In the genomic region with DNA sequence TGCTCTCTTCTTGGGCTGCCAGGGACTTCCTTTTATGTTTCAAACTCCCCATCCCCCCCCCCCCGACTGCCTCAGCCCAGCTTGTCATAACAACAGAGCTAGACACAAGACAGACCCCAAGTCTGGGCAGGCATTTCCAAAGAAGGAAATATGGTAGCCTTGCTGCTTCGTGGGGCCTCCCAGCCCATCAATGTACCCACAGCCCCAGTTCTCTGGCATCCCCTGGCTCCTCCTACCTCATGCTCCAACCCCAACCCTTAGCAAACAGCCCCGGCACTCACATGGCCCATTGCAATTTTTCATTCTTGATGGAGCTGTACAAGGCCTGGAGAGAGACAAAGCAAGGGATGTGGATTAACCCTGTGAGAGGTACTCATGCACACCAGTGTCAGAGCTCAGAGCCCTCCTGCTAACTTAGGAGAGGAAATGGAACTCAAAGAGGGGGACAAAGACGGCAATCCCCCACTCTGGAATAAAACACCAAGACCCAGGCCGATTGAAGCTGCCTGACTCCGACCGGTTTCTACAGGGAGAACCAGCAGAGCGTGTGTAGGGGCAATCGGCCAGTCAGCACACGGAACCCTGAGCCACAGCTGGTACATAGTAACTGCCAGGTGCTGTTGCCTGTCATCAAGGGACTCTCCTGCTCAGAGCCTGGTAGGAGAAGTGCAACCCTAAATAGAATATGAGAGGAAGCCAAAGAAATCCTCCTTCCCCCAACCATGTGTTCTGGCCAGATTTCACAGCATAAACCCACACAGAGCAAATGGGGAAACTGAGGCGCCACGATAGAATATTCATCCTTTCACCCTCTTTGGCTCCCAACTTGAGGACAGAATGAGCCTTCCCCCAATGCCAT, we compare ENCODE assay signal across 9 mouse cellular contexts. TPM values are rescaled to one million over a fixed set of nuclear protein-coding genes. Genes with fewer than 3 reads are reported as not detected.
DNase-seq lines count a peak whose midpoint lies in the region; ATAC-seq and TF ChIP-seq lines count a peak whose summit lies in the region.
"Had no signal": no experiment of that assay in that cellular context is flagged by ENCODE, and none has a peak within 500 bp of the region (broad histone marks: within the 10 kb centered on the region; RNA-seq: fewer than 3 reads in every experiment).

No protein-coding gene starts in this region.

- H3K79me2 ChIP-seq in MEL (ENCODE audit: control insufficient read depth, insufficient read depth, low read length, poor library complexity), result no peaks in the 10 kb centered on the region

- peaks cover 2% of the 10 kb centered on the region; the same call in 1 of the 2 replicates for H3K36me3 ChIP-seq in heart, embryonic 11.5 days (ENCODE audit: control insufficient read depth, insufficient read depth, low read length)
- H3K36me3 ChIP-seq in MEL (ENCODE audit: control insufficient read depth in 1 of 2, insufficient read depth in 2 of 2, low read length in 2 of 2), result peaks cover 0 to 16% of the 10 kb centered on the region in 2 experiments; a peak in 2 of 4 replicates
- peaks cover 18% of the 10 kb centered on the region for H3K36me3 ChIP-seq in embryonic facial prominence, embryonic 15.5 days
- H3K36me3 ChIP-seq in stomach, postnatal 0 days (ENCODE audit: control insufficient read depth, insufficient read depth, low read length), result peaks cover 17% of the 10 kb centered on the region; the same call in 1 of the 2 replicates
- no peaks in the 10 kb centered on the region; the same call in 1 of the 2 replicates for H3K36me3 ChIP-seq in kidney, embryonic 16.5 days (ENCODE audit: insufficient read depth, low read length)

- no peak for TF ChIP-seq EP300 in MEL (IDR thresholded peaks at IDR 0.05; ENCODE audit: low read depth in 1 of 2, low read length in 2 of 2)
- peak; percentile 82 for TF ChIP-seq EP300 in stomach, postnatal 0 days (optimal IDR thresholded peaks at IDR 0.05)

- no peaks in the 10 kb centered on the region for H3K9me3 ChIP-seq in heart, embryonic 11.5 days (replicated peaks; ENCODE audit: control insufficient read depth, low read length)
- H3K9me3 ChIP-seq in MEL (replicated peaks; ENCODE audit: insufficient read depth, low read length), result no peaks in the 10 kb centered on the region
- H3K9me3 ChIP-seq in embryonic facial prominence, embryonic 15.5 days (replicated peaks), result no peaks in the 10 kb centered on the region
- no peaks in the 10 kb centered on the region for H3K9me3 ChIP-seq in stomach, postnatal 0 days (ENCODE audit: control insufficient read depth, low read length)
- no peaks in the 10 kb centered on the region for H3K9me3 ChIP-seq in kidney, embryonic 16.5 days (ENCODE audit: low read length)
- H3K9me3 ChIP-seq: limb, embryonic 13.5 days had no signal

- peaks cover 29% of the 10 kb centered on the region for H3K4me1 ChIP-seq in heart, embryonic 11.5 days (ENCODE audit: control insufficient read depth, insufficient read depth, low read length)
- H3K4me1 ChIP-seq in MEL (ENCODE audit: control insufficient read depth in 1 of 2, insufficient read depth in 2 of 2, low read length in 2 of 2), result peaks cover 14 to 30% of the 10 kb centered on the region in 2 experiments
- peaks cover 48% of the 10 kb centered on the region for H3K4me1 ChIP-seq in embryonic facial prominence, embryonic 15.5 days
- H3K4me1 ChIP-seq in stomach, postnatal 0 days (replicated peaks; ENCODE audit: control insufficient read depth, insufficient read depth), result peaks cover 6% of the 10 kb centered on the region; the same call in 1 of the 2 replicates
- peaks cover 14% of the 10 kb centered on the region; the same call in 1 of the 2 replicates for H3K4me1 ChIP-seq in kidney, embryonic 16.5 days (ENCODE audit: insufficient read depth, low read length)

- H3K27me3 ChIP-seq in heart, embryonic 11.5 days (ENCODE audit: control insufficient read depth, insufficient read depth, low read length), result peaks cover 87% of the 10 kb centered on the region
- H3K27me3 ChIP-seq in MEL (ENCODE audit: control insufficient read depth in 1 of 2, insufficient read depth in 2 of 2, low read length in 2 of 2), result no peaks in the 10 kb centered on the region
- H3K27me3 ChIP-seq in embryonic facial prominence, embryonic 15.5 days, result peaks cover 88% of the 10 kb centered on the region
- H3K27me3 ChIP-seq in stomach, postnatal 0 days (ENCODE audit: control insufficient read depth, insufficient read depth, low read length), result peaks cover 3% of the 10 kb centered on the region; the same call in 1 of the 2 replicates
- H3K27me3 ChIP-seq in kidney, embryonic 16.5 days (ENCODE audit: insufficient read depth, low read length), result peaks cover 79% of the 10 kb centered on the region

- no peak for ATAC-seq in heart, embryonic 11.5 days (replicated peaks; ENCODE audit: insufficient number of reproducible peaks, low FRiP score, low TSS enrichment)
- no peak for ATAC-seq in embryonic facial prominence, embryonic 15.5 days (ENCODE audit: insufficient number of reproducible peaks, low FRiP score, low TSS enrichment, low read depth)
- ATAC-seq in stomach, postnatal 0 days (ENCODE audit: low FRiP score, low TSS enrichment), result peak; percentile 63; the same call in 1 of the 2 replicates
- ATAC-seq in kidney, embryonic 16.5 days (ENCODE audit: low FRiP score, low TSS enrichment), result no peak

- intact Hi-C loops in heart, postnatal 14 days (cut with DNase I), result no loop called here

- H3K4me3 ChIP-seq in heart, embryonic 11.5 days (ENCODE audit: low read depth, low read length), result peak overlapping the region; percentile 48
- H3K4me3 ChIP-seq in MEL (ENCODE audit: control insufficient read depth in 1 of 2, insufficient read depth in 1 of 2, low read depth in 2 of 2, low read length in 2 of 2), result no peak overlapping the region
- H3K4me3 ChIP-seq in embryonic facial prominence, embryonic 15.5 days (replicated peaks), result 0 out of 2 replicates have a peak overlapping the region, but pooled peaks have one; percentile 54
- peak overlapping the region; percentile 60 for H3K4me3 ChIP-seq in stomach, postnatal 0 days (ENCODE audit: low read depth, low read length)
- no peak overlapping the region for H3K4me3 ChIP-seq in kidney, embryonic 16.5 days (ENCODE audit: low read length)

- TF ChIP-seq POLR2A in MEL (IDR thresholded peaks at IDR 0.05; ENCODE audit: control insufficient read depth in 1 of 2, insufficient read depth in 1 of 2, low read depth in 1 of 2, low read length in 2 of 2, poor library complexity in 1 of 2), result no peak

- no peak for TF ChIP-seq CTCF in MEL (IDR thresholded peaks at IDR 0.05 in 2 of 3, conservative IDR thresholded peaks at IDR 0.05 in 1 of 3; ENCODE audit: control insufficient read depth in 1 of 3, insufficient read depth in 1 of 3, low read depth in 2 of 3, low read length in 3 of 3, poor library complexity in 1 of 3, severe bottlenecking in 1 of 3)
- no peak for TF ChIP-seq CTCF in stomach, postnatal 0 days (IDR thresholded peaks at IDR 0.05; ENCODE audit: low read depth)

- no peak for DNase-seq in heart, postnatal 14 days
- DNase-seq in MEL (ENCODE audit: low read depth, low spot score) (no peak), liver (peak; percentile 49)
- DNase-seq in stomach, postnatal 0 days (ENCODE audit: low spot score), result peak; percentile 44
- DNase-seq in urinary bladder, postnatal 36 days (ENCODE audit: low spot score in 2 of 2), result no peak

- peak overlapping the region; percentile 64 for H3K4me2 ChIP-seq in heart, embryonic 11.5 days
- H3K4me2 ChIP-seq in embryonic facial prominence, embryonic 15.5 days (replicated peaks), result no peak overlapping the region
- H3K4me2 ChIP-seq in stomach, postnatal 0 days (replicated peaks; ENCODE audit: low read depth), result peak overlapping the region; percentile 64
- H3K4me2 ChIP-seq in kidney, embryonic 16.5 days (replicated peaks; ENCODE audit: low read depth, low read length), result no peak overlapping the region
- H3K4me2 ChIP-seq: limb, embryonic 13.5 days had no signal

- no peak for TF ChIP-seq RAD21 in MEL (IDR thresholded peaks at IDR 0.05; ENCODE audit: low read depth, low read length)

- 43% methylated on average over 12 of the region's 12 CpGs for WGBS in heart, embryonic 11.5 days (ENCODE audit: insufficient replicate concordance)
- WGBS in embryonic facial prominence, embryonic 15.5 days, result 49% methylated on average over 12 of the region's 12 CpGs
- 33% methylated on average over 12 of the region's 12 CpGs for WGBS in stomach, postnatal 0 days
- WGBS in kidney, embryonic 16.5 days, result 46% methylated on average over 12 of the region's 12 CpGs

- H3K27ac ChIP-seq in heart, embryonic 11.5 days (ENCODE audit: low read depth, low read length), result peak overlapping the region; percentile 58
- H3K27ac ChIP-seq in MEL (ENCODE audit: control insufficient read depth, low read depth, low read length), result peak overlapping the region; percentile 88
- H3K27ac ChIP-seq in embryonic facial prominence, embryonic 15.5 days (replicated peaks), result no peak overlapping the region
- H3K27ac ChIP-seq in stomach, postnatal 0 days (replicated peaks), result peak overlapping the region; percentile 89
- H3K27ac ChIP-seq in kidney, embryonic 16.5 days (ENCODE audit: low read length), result no peak overlapping the region
- H3K27ac ChIP-seq: limb, embryonic 13.5 days had no signal

- 0 out of 2 replicates have a peak overlapping the region, but pooled peaks have one; percentile 16 for H3K9ac ChIP-seq in heart, embryonic 11.5 days (ENCODE audit: low read depth, low read length)
- H3K9ac ChIP-seq in MEL (ENCODE audit: control insufficient read depth, low read depth, low read length, poor library complexity, severe bottlenecking), result peak overlapping the region; percentile 8; the same call in 1 of the 2 replicates
- no peak overlapping the region for H3K9ac ChIP-seq in embryonic facial prominence, embryonic 15.5 days
- peak overlapping the region; percentile 74 for H3K9ac ChIP-seq in stomach, postnatal 0 days (ENCODE audit: low read length)
- no peak overlapping the region for H3K9ac ChIP-seq in kidney, embryonic 16.5 days (replicated peaks; ENCODE audit: low read length)
- H3K9ac ChIP-seq: limb, embryonic 13.5 days had no signal

RNA-seq across cellular contexts. Expression of gene Psd, which starts 11.0 kb away (rescaled TPM):
- 8.8 and 9.1 TPM in 2 replicates for polyA plus RNA-seq in heart, embryonic 11.5 days (2014; fragmentation: Nextera tagmentation; extraction: Ambion mirVana)
- total RNA-seq in heart, postnatal 14 days (2021), result 1 to 10 TPM; 1.7 to 1.9 TPM
- 1.9 and 4.5 TPM in 2 replicates for total RNA-seq in MEL (2012; rRNA removed)
- 10 to 100 TPM in 1 of 2 experiments, not detected in 1; 17.2 TPM for polyA plus RNA-seq in MEL (2012; ENCODE audit: insufficient read depth in 1 of 2, insufficient read length in 2 of 2, low read depth in 1 of 2, low replicate concordance in 2 of 2, missing spikeins in 1 of 2)
- polyA plus RNA-seq in embryonic facial prominence, embryonic 15.5 days (2015; fragmentation: Nextera tagmentation; extraction: Ambion mirVana), result 9.8 and 11.0 TPM in 2 replicates
- 44.9 and 59.2 TPM in 2 replicates for polyA plus RNA-seq in stomach, postnatal 0 days (2015; fragmentation: Nextera tagmentation; extraction: Ambion mirVana)
- polyA plus RNA-seq in kidney, embryonic 16.5 days (2015; fragmentation: Nextera tagmentation; extraction: Ambion mirVana), result 4.5 and 5.4 TPM in 2 replicates

RNA-seq across cellular contexts. Expression of gene Nfkb2, which starts 11.9 kb away (rescaled TPM):
- 6.8 and 7.3 TPM in 2 replicates for polyA plus RNA-seq in heart, embryonic 11.5 days (2014; fragmentation: Nextera tagmentation; extraction: Ambion mirVana)
- total RNA-seq in heart, postnatal 14 days (2021), result 10 to 100 TPM; 15.5 to 16.6 TPM
- total RNA-seq in MEL (2012; rRNA removed), result 25.3 and 27.2 TPM in 2 replicates
- polyA plus RNA-seq in MEL (2012; ENCODE audit: insufficient read depth in 1 of 2, insufficient read length in 2 of 2, low read depth in 1 of 2, low replicate concordance in 2 of 2, missing spikeins in 1 of 2), result 10 to 100 TPM in 1 of 2 experiments, not detected in 1; 43.0 TPM
- 15.3 and 16.1 TPM in 2 replicates for polyA plus RNA-seq in embryonic facial prominence, embryonic 15.5 days (2015; fragmentation: Nextera tagmentation; extraction: Ambion mirVana)
- polyA plus RNA-seq in stomach, postnatal 0 days (2015; fragmentation: Nextera tagmentation; extraction: Ambion mirVana), result 11.4 and 11.6 TPM in 2 replicates
- 9.7 and 11.5 TPM in 2 replicates for polyA plus RNA-seq in kidney, embryonic 16.5 days (2015; fragmentation: Nextera tagmentation; extraction: Ambion mirVana)

RNA-seq across cellular contexts. Expression of gene Fbxl15, which starts 12.0 kb away (rescaled TPM):
- polyA plus RNA-seq in heart, embryonic 11.5 days (2014; fragmentation: Nextera tagmentation; extraction: Ambion mirVana), result 9.6 and 9.7 TPM in 2 replicates
- 1 to 10 TPM; 5.5 to 6.9 TPM for total RNA-seq in heart, postnatal 14 days (2021)
- 12.1 and 12.7 TPM in 2 replicates for total RNA-seq in MEL (2012; rRNA removed)
- polyA plus RNA-seq in MEL (2012; ENCODE audit: insufficient read depth in 1 of 2, insufficient read length in 2 of 2, low read depth in 1 of 2, low replicate concordance in 2 of 2, missing spikeins in 1 of 2), result 10 to 100 TPM in 1 of 2 experiments, not detected in 1; 13.2 TPM
- polyA plus RNA-seq in embryonic facial prominence, embryonic 15.5 days (2015; fragmentation: Nextera tagmentation; extraction: Ambion mirVana), result 16.4 TPM in 2 replicates
- polyA plus RNA-seq in stomach, postnatal 0 days (2015; fragmentation: Nextera tagmentation; extraction: Ambion mirVana), result 13.2 and 14.8 TPM in 2 replicates
- 22.4 and 26.0 TPM in 2 replicates for polyA plus RNA-seq in kidney, embryonic 16.5 days (2015; fragmentation: Nextera tagmentation; extraction: Ambion mirVana)

RNA-seq across cellular contexts. Expression of gene Cuedc2, which starts 22.5 kb away (rescaled TPM):
- 124 and 139 TPM in 2 replicates for polyA plus RNA-seq in heart, embryonic 11.5 days (2014; fragmentation: Nextera tagmentation; extraction: Ambion mirVana)
- 10 to 100 TPM; 88.0 to 89.6 TPM for total RNA-seq in heart, postnatal 14 days (2021)
- total RNA-seq in MEL (2012; rRNA removed), result 270 and 302 TPM in 2 replicates
- polyA plus RNA-seq in MEL (2012; ENCODE audit: insufficient read depth in 1 of 2, insufficient read length in 2 of 2, low read depth in 1 of 2, low replicate concordance in 2 of 2, missing spikeins in 1 of 2), result 100 to 1,000 TPM; 251 to 297 TPM
- 167 and 168 TPM in 2 replicates for polyA plus RNA-seq in embryonic facial prominence, embryonic 15.5 days (2015; fragmentation: Nextera tagmentation; extraction: Ambion mirVana)
- polyA plus RNA-seq in stomach, postnatal 0 days (2015; fragmentation: Nextera tagmentation; extraction: Ambion mirVana), result 75.3 and 77.5 TPM in 2 replicates
- polyA plus RNA-seq in kidney, embryonic 16.5 days (2015; fragmentation: Nextera tagmentation; extraction: Ambion mirVana), result 188 and 198 TPM in 2 replicates

RNA-seq across cellular contexts. Expression of gene Mfsd13a, which starts 24.9 kb away (rescaled TPM):
- polyA plus RNA-seq in heart, embryonic 11.5 days (2014; fragmentation: Nextera tagmentation; extraction: Ambion mirVana), result 3.1 and 4.0 TPM in 2 replicates
- 1 to 10 TPM; 2.9 to 3.6 TPM for total RNA-seq in heart, postnatal 14 days (2021)
- total RNA-seq in MEL (2012; rRNA removed), result 4.7 and 5.5 TPM in 2 replicates
- polyA plus RNA-seq in MEL (2012; ENCODE audit: insufficient read depth in 1 of 2, insufficient read length in 2 of 2, low read depth in 1 of 2, low replicate concordance in 2 of 2, missing spikeins in 1 of 2), result 10 to 100 TPM in 1 of 2 experiments, not detected in 1; 45.9 TPM
- 4.3 and 4.4 TPM in 2 replicates for polyA plus RNA-seq in embryonic facial prominence, embryonic 15.5 days (2015; fragmentation: Nextera tagmentation; extraction: Ambion mirVana)
- 5.3 and 7.7 TPM in 2 replicates for polyA plus RNA-seq in stomach, postnatal 0 days (2015; fragmentation: Nextera tagmentation; extraction: Ambion mirVana)
- polyA plus RNA-seq in kidney, embryonic 16.5 days (2015; fragmentation: Nextera tagmentation; extraction: Ambion mirVana), result 14.7 and 16.9 TPM in 2 replicates

Comparison
In these comparisons a context has a peak if more than half of its experiments do, and no peak if none do; other contexts are left out.
1. H3K27ac ChIP-seq: peak in heart, embryonic 11.5 days (single experiment), MEL (single experiment) and stomach, postnatal 0 days (single experiment); none in embryonic facial prominence, embryonic 15.5 days (single experiment) and kidney, embryonic 16.5 days (single experiment).
2. H3K4me2 ChIP-seq: peak in heart, embryonic 11.5 days (single experiment) and stomach, postnatal 0 days (single experiment); none in embryonic facial prominence, embryonic 15.5 days (single experiment) and kidney, embryonic 16.5 days (single experiment).
3. H3K4me3 ChIP-seq: peak in heart, embryonic 11.5 days (single experiment), embryonic facial prominence, embryonic 15.5 days (single experiment) and stomach, postnatal 0 days (single experiment); none in MEL (0 of 2) and kidney, embryonic 16.5 days (single experiment).
4. H3K9ac ChIP-seq: peak in heart, embryonic 11.5 days (single experiment), MEL (single experiment) and stomach, postnatal 0 days (single experiment); none in embryonic facial prominence, embryonic 15.5 days (single experiment) and kidney, embryonic 16.5 days (single experiment).
5. DNase-seq: peak in liver (single experiment) and stomach, postnatal 0 days (single experiment); none in heart, postnatal 14 days (0 of 2), MEL (single experiment) and urinary bladder, postnatal 36 days (0 of 2).